Mouse (Mus musculus) small intestine, adult 2 months (tissue): ENCODE data around the gene Lemd1.

Source experiments
- CTCF ChIP-seq: fragments of 200-500 bp; IDR thresholded peaks from 2 replicates; pipeline ENCODE4 v1.5.1; 2012; ENCODE audit warnings: low read depth, mild to moderate bottlenecking, control low read depth, inconsistent platforms, low read length, moderate library complexity, mixed read lengths; ENCODE audit not compliant: insufficient replicate concordance, insufficient read length; ENCODE audit errors: extremely low read depth
- POLR2A ChIP-seq: fragments of 200-500 bp; IDR thresholded peaks from 2 replicates; pipeline ENCODE4 v1.6.1; 2012; ENCODE audit warnings: low read depth, mild to moderate bottlenecking, control low read depth, inconsistent platforms, low read length, moderate library complexity

DNA sequence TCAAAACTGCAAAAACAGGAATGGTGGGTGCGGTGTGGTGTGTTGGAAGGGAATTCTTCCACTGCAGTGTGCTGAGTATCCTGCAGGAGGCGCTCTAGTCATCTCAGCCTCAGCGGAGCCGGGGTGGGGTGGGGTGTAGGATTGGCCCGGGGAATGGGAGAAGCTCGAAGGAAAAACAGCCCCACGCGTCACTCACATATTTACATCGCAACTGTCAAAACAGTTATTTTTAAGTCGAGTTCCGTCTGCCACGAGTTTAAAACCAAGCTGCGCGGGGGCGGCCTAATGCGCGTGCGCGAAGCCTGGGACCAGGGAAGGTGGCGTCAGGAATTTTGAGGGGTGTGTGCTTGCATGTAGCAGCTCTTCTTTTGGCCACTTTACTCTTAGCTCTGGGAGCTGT, 21.0 kb downstream of the Lemd1 start:
- peak; percentile 72; the same call in 1 of the 2 replicates for TF ChIP-seq CTCF
- TF ChIP-seq POLR2A, result no peak
